Comparison of ENCODE assay signal across 11 mouse cellular contexts in the genomic region with DNA sequence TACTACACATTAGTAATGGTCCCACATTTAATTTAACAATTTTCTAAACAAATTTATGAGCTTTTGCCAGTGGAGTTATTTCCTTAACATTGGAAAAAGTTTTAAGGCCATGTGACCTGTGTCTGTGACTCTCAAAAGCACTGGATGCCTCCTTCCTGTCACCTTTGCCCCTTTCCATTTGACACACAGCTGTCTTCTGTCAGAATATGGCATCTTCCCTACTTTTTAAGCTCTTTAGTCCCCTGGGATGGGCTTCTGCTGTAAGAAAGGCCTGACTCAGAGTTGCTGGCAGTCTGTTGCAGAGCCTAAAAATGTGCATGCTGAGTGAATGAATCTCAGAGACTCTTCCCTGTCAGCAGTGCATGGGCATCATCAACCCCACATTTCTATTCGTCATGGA.
A peak's percentile ranks its signal among the peaks of the same experiment; 100 is the strongest.
DNase-seq lines count a peak whose midpoint lies in the region; TF ChIP-seq lines count a peak whose summit lies in the region.
"Had no signal": no experiment of that assay in that cellular context is flagged by ENCODE, and none has a peak within 500 bp of the region (broad histone marks: within the 10 kb centered on the region; RNA-seq: fewer than 3 reads in every experiment).

No protein-coding gene starts in this region.

- H3K27ac ChIP-seq in heart, adult 2 months = peak overlapping the region; percentile 62
- H3K27ac ChIP-seq in kidney, adult 2 months (ENCODE audit: insufficient read depth, low read depth, low read length) = no peak overlapping the region

- no peaks in the 10 kb centered on the region for H3K79me2 ChIP-seq in heart, adult 2 months (replicated peaks; ENCODE audit: control insufficient read depth, insufficient read depth, low read length)

- intact Hi-C loops in heart, adult 2 months (cut with DNase I) = loop anchor here (5.0 kb wide), 1 partner anchor 105 kb away; no protein-coding TSS in a partner anchor

- 43% methylated on average over 1 of the region's 1 CpGs for WGBS in heart, adult 2 months
- 50% methylated on average over 1 of the region's 1 CpGs for whole genome bisulfite sequencing in kidney, adult 2 months

- H3K9ac ChIP-seq in heart, adult 2 months (ENCODE audit: low read depth, low read length) = no peak overlapping the region

- DNase-seq in gastrocnemius, adult 18-20 months (ENCODE audit: low spot score) = peak; percentile 61
- DNase-seq in gastrocnemius, postnatal 10 days = no peak
- DNase-seq in heart, adult 2 months = peak; percentile 46 to 60
- DNase-seq in kidney, adult 2 months = peak; percentile 74
- DNase-seq in lung, postnatal 4 days = peak; percentile 13 to 26
- DNase-seq in layer of hippocampus, postnatal 25 days (ENCODE audit: extremely low spot score in 1 of 2, low spot score in 1 of 2) = no peak
- no peak for DNase-seq in spleen, postnatal 4 days (ENCODE audit: low spot score in 2 of 2)
- no peak for DNase-seq in spleen, adult 18-20 months
- DNase-seq: cerebellum, adult 8-10 months; thymus, postnatal 25 days had no signal

- peaks cover 7% of the 10 kb centered on the region for H3K4me1 ChIP-seq in heart, adult 2 months (ENCODE audit: control insufficient read depth, insufficient read depth, low read length)
- no peaks in the 10 kb centered on the region for H3K4me1 ChIP-seq in kidney, adult 2 months (ENCODE audit: control insufficient read depth, insufficient read depth, low read length)

- TF ChIP-seq CTCF in heart, adult 2 months (IDR thresholded peaks at IDR 0.05) = no peak
- TF ChIP-seq CTCF in kidney, adult 2 months (conservative IDR thresholded peaks at IDR 0.05; ENCODE audit: insufficient read depth, insufficient read length, low read depth, low read length) = no peak

- TF ChIP-seq EP300 in heart, adult 2 months (IDR thresholded peaks at IDR 0.05; ENCODE audit: insufficient read depth, low read depth, low read length) = 0 out of 2 replicates have a peak, but pooled peaks have one; percentile 51

- TF ChIP-seq POLR2A in heart, adult 2 months (IDR thresholded peaks at IDR 0.05; ENCODE audit: insufficient read depth, low read depth, low read length) = no peak
- no peak for TF ChIP-seq POLR2A in kidney, adult 2 months (IDR thresholded peaks at IDR 0.05; ENCODE audit: low read depth, low read length)

- H3K4me3 ChIP-seq in heart, adult 2 months = no peak overlapping the region
- H3K4me3 ChIP-seq in kidney, adult 2 months (ENCODE audit: insufficient read depth, low read depth, low read length) = no peak overlapping the region
- H3K4me3 ChIP-seq: megakaryocyte, embryonic 14.5 days had no signal

- H3K36me3 ChIP-seq in heart, adult 2 months (ENCODE audit: control insufficient read depth, insufficient read depth, low read length) = peaks cover 12% of the 10 kb centered on the region
- H3K36me3 ChIP-seq in kidney, adult 2 months (ENCODE audit: control insufficient read depth, insufficient read depth, low read length) = no peaks in the 10 kb centered on the region

- H3K27me3 ChIP-seq in heart, adult 2 months (ENCODE audit: control insufficient read depth, insufficient read depth, low read length) = no peaks in the 10 kb centered on the region
- no peaks in the 10 kb centered on the region for H3K27me3 ChIP-seq in kidney, adult 2 months (replicated peaks; ENCODE audit: control insufficient read depth, insufficient read depth, low read length)
- H3K27me3 ChIP-seq: megakaryocyte, embryonic 14.5 days had no signal

Comparison
In these comparisons a context has a peak if more than half of its experiments do, and no peak if none do; other contexts are left out.
1. DNase-seq: peak in gastrocnemius, adult 18-20 months (single experiment), heart, adult 2 months (2 of 2), kidney, adult 2 months (single experiment) and lung, postnatal 4 days (2 of 2); none in gastrocnemius, postnatal 10 days (single experiment), layer of hippocampus, postnatal 25 days (0 of 2), spleen, postnatal 4 days (0 of 2) and spleen, adult 18-20 months (0 of 2).